Mouse (Mus musculus) retina, postnatal 7 days (tissue): Measurements from ENCODE around the gene Gm9376.

Experiments used
- DNase-seq: peaks from one replicate; pipeline ENCODE4 v3.0.0-alpha.2; 2012; ENCODE audit warnings: low read depth, low spot score

The Gm9376 gene

DNA sequence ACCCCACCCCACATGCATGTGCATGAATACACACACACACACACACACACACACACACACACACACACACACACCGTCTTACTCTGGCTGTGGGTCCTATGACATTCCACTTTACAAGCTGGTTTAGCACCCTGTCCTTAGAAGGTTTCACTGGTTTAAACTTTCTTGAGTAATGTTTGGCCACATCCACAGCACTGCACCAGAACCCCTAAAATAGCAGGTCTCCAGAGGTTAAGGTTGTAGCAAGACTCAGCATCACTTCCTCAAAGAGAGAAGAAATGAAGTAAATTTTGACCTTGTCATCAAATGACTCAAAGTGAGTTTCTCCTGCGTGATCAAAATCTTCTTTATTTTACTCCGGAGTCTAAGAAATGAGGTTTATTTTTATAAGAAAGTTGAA, 15.5 kb downstream of the Gm9376 start:
- no peak for DNase-seq

DNA sequence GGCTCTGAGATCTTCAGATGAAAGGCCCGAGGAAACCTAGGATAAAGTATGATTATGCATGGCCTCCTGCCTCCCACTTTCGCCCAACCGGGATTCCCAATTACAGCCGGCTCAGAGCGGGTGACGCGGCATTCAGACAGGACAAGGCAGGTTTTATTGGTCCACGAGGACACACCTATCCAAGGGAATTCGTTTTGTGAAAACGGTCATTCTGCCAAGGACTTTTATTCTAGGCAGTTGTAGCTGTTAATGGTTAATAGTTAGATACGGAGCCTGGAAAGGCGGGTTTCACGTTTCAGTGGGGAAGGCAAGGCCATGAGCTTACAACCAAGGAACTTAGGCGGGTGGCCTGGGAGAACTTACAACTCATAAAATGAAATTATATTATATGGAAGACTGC, 16.2 kb downstream of the Gm9376 start:
- DNase-seq, result no peak

DNA sequence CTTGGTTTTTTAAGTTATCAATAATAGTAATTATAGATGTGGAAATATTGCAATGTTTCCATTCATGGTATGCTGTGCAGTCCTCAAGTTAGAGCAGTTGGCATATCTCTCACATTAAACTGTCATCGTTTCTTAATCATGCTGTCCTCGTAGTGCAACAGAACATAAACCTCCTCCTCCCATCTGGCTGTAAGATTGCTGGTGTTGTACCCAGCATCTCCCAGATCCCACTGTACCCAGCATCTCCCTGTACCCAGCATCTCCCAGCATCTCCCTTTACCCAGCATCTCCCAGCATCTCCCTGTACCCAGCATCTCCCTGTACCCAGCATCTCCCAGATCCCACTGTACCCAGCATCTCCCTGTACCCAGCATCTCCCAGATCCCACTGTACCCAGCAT, 19.3 kb downstream of the Gm9376 start:
- no peak for DNase-seq

DNA sequence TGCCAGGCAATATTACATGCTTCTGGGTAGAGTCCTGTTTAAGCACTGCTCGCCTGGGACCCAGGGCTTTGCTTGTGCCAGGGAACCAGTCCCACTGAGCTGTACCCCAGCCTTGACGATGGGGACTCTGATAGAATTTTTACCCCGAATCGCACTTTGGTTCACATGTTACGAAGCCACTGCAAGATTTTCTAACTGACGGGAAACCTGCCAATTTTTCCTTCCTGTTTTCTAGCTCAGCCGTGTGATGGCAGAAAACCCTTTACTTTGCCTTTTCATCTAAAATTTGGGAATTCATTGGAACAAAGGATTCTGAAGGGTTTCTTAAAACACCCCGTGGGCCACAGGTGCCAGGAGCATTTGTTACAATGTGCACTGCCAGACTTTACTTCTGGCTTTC, 22.4 kb downstream of the Gm9376 start:
- DNase-seq, result no peak

DNA sequence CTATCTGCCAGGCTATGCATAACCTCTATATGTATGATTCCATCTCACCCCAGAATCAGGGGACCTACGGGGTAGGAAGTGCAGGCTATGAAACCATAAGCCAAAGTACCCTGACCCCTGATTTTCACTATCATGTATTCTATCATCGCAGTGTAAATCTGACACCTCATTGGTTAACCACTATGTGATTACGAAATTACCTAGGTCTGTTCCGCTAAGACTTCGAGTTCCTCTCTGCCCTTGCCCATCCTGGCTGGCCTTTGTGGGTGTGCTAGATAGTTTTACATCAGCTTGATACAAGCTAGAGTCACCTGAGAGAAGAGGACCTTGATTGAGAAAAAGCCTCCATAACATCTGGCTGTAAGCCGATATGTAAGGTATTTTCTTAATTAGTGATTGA, 23.2 kb downstream of the Gm9376 start:
- no peak for DNase-seq

DNA sequence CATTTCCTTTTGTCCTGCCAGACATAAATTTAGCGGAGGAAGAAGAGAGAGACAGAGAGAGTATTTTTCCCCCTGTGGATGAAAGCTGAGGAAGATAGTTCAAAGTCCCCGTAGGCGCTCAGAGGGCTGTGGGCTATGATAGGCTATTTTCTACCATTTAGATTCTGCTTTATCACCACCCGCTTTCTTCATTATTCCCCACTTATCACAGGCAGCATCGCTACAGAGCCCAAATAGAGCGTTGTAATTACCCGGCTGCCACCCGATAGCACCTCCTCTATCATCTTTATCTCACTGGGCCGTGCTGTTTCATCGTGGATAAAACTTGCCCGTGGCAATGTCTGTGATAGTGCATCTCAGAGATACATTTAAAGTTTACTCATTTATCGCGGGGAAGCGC, 35.8 kb downstream of the Gm9376 start:
- DNase-seq, result no peak

DNA sequence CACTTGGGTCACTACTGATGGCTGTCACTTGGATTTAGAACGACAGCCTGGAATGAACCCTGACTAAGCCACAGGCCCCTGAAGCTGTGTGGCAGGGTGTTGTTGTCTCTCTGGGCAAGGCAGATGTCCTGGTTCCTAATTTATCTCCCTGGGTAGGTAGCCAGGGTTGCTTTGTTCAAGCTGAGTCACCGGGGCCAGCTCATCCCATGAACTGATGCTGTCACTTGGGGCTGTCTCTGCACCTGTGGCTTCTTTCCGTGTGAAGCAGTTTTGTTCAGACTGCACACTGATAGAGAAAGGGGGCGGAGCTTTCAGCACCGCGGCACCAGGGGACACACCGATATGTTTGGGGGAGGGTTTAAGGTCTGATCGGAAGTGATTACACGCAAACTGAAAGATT, 37.8 kb downstream of the Gm9376 start:
- no peak for DNase-seq

DNA sequence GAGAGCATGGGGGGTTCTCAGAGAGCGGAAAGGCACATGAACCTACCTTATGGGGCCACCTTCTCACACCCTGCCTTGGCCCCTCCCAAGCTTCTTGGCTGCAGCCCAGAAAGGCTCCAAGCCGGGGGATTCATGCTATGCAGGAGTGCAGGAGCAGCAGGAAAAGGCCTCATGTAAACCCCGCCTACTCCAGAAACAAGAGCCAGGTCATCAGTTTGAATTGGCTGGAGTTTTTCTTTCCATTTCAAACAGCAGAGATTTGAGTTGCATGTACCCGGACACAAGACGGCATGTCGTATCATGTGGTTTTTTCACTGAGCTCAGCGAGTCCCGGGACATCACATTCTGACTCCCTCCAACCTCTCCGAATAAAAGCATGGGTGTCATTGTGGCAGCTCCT, 39.2 kb downstream of the Gm9376 start:
- no peak for DNase-seq

DNA sequence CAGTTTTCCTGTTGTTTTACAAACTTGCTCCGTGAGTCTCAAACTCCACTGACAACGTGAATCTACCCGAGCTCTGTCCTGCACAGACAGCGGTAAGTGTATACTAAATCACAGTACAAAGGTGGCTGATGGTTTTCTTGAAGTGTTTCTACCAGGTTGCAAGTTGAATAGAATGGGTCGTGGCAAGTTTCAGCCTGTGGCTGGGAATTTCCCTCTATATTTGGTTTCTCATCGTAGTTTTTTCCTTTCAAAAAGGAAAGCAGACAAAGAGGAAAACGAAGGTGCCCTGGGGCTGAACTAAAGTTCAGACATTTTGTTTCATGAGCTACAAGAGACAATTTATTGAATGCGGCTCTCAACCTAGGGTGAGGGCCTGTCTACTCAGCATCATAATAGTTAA, 40.3 kb downstream of the Gm9376 start:
- no peak for DNase-seq

DNA sequence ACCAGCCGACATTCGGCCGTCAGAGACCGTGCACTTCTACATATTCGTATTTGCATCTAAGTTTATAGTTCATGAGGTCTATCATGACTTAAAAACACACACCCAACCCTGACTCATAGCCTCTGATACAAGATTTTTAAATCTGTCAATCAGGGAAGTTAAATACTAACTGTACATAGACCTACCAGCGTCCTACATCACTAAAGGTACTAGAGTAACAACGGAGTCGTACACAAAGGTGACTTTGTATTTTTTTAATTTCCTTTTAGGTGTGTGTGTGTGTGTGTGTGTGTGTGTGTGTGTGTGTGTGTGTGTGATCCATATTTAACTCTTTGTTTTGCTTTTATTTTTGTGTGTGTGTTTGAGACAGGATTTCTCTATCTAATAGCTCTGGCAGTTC, 44.9 kb downstream of the Gm9376 start:
- no peak for DNase-seq

DNA sequence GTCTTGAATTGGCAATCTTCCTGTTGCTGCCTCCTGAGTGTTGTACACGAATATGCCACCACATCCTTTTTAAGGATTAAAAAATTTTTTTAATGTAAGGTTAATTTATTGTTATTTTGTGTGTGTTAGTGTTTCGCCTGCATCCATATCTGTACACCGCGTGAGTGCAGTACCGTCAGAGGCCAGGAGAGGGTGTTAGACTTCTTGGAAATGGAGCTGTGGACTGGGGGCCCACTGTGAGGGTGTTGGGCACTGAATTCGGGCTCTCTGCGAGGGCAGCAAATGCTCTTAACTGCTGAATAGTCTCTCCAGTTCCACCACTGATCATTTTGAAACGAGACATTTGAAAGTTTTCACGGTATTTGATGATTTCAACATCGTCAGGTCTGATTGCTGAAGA, 45.9 kb downstream of the Gm9376 start:
- no peak for DNase-seq

DNA sequence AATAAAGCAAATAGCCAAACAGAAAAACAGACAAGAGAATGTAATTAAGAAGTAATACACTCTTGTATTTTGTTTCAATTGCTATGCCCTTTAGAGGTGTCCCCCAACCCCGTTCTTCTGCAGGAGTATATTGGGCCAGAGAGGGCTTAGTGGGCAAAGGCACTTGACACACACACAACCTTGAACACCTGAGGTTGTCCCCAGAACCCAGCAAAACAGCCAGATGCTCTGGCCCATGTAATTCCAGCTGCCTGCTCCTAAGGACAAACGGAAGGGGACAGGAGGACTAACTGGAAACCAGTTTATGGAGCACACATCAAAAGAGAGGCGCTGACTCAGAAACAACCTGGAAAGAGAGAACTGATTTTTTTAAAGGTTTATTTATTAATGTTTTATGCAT, 47.2 kb downstream of the Gm9376 start:
- no peak for DNase-seq

DNA sequence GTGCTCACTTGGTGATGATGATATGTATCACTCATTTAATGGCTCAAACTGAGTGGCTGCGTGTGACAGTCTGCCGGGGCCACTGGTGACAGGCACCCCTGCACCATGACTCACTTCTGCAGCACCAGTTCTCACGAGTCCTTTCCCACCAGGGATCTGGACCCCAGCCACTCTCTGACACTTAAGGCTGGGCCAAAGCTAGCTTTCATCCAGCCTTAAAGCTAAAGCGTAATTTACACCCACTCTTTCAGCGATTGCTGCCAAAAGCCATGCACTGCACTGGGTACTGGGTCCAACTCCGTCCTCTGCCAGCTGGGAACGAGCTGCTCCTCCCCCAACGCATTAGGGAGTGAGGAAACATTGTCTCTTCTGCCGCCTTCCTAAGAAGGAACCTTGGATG, 50.5 kb downstream of the Gm9376 start:
- no peak for DNase-seq
